Mouse (Mus musculus): ENCODE data around the gene Tspan10.

- TF ChIP-seq CTCF (IDR thresholded peaks at IDR 0.05) (no peak), EP300 (IDR thresholded peaks at IDR 0.05) (no peak)
Observed at GRCm38 (mm10) chr11:120445475-120445874, 3.0 kb downstream of the Tspan10 start.
